Mouse (Mus musculus) limb, embryonic 12.5 days (tissue): ENCODE measurements around the gene Fer. TPM values are rescaled to one million over a fixed set of nuclear protein-coding genes. Genes with fewer than 3 reads are reported as not detected.

Source experiments
- polyA plus RNA-seq: library from polyadenylated mRNA; unstranded; fragments of >200 nt; fragmentation: Nextera tagmentation; extraction: Ambion mirVana; gene quantifications from 2 replicates; pipeline ENCODE4 v1.2.1, GENCODE M21; 2016

The Fer gene
- polyA plus RNA-seq, 1 experiment from 2014 or later: 27.0 TPM

Other genes with a start within 250 kb of the Fer start
- 1.9 and 4.5 TPM in 2 replicates for gene A930002H24Rik, start 729 bp downstream of the Fer start, polyA plus RNA-seq